Mouse (Mus musculus): ENCODE results near the gene Stxbp4.

DNA sequence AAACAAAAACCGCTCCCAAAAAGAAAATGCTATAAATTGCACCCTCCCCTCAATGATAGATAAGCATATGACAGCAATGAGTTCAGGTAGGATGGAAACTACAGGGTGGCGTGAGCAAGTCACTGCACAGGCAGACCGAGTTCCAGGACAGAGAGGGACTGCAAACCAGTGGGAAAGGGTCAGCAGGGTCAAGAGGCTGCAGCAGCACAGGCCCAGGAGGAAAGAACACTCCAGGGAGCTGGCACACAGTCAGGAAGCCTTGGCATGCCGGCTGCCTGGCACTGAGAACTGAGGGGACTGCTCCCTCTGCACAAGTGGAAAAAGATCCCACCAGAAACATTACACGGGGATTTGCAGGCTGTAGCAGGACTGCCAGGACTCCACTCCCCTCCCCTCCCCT lies 139.4 kb downstream of the Stxbp4 start:
- TF ChIP-seq CTCF (IDR thresholded peaks at IDR 0.05; ENCODE audit: low read depth, low read length) = no peak
- no peak for TF ChIP-seq POLR2A (IDR thresholded peaks at IDR 0.05; ENCODE audit: borderline replicate concordance, low read depth, low read length)
